ENCODE assay signal across 22 mouse cellular contexts in the genomic region with DNA sequence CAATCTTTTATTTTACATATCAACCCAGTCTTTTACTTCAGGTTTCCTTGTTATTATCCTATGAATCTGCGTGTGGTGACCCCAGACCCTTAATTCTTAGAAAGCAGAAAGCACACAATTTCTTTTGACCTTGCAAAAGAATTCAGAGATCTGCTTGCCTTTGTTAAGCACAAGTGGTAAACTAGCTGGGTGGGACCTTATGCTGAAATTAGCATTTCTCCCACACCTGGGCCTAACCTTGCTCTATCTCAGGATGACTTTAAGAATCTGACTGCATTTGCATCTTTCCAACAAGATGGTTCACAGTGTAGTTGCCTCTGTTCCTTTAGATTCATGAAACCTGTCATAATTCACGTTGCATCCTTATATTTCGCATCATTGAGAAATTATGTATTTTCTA. TPM values are rescaled to one million over a fixed set of nuclear protein-coding genes. Genes with fewer than 3 reads are reported as not detected.
DNase-seq lines count a peak whose midpoint lies in the region; ATAC-seq lines count a peak whose summit lies in the region.
"Had no signal": no experiment of that assay in that cellular context is flagged by ENCODE, and none has a peak within 500 bp of the region (broad histone marks: within the 10 kb centered on the region; RNA-seq: fewer than 3 reads in every experiment).

No protein-coding gene starts in this region.

- H3K9me3 ChIP-seq in midbrain, embryonic 11.5 days (ENCODE audit: control insufficient read depth, low read length): no peaks in the 10 kb centered on the region
- no peaks in the 10 kb centered on the region for H3K9me3 ChIP-seq in midbrain, embryonic 13.5 days
- H3K9me3 ChIP-seq: embryonic facial prominence, embryonic 13.5 days; embryonic facial prominence, embryonic 15.5 days; forebrain, embryonic 10.5 days; forebrain, embryonic 12.5 days had no signal

- ATAC-seq in midbrain, embryonic 11.5 days (ENCODE audit: low FRiP score): no peak
- no peak for ATAC-seq in midbrain, embryonic 13.5 days
- ATAC-seq: CD4-positive, CD25-positive, alpha-beta regulatory T cell, adult 4 months; forebrain, embryonic 14.5 days; forebrain, embryonic 16.5 days had no signal

- no peak overlapping the region for H3K9ac ChIP-seq in midbrain, embryonic 11.5 days (ENCODE audit: low read length)
- no peak overlapping the region for H3K9ac ChIP-seq in midbrain, embryonic 13.5 days (replicated peaks)
- H3K9ac ChIP-seq: embryonic facial prominence, embryonic 13.5 days; embryonic facial prominence, embryonic 15.5 days; forebrain, embryonic 12.5 days had no signal

- H3K27me3 ChIP-seq in midbrain, embryonic 11.5 days (ENCODE audit: control insufficient read depth, insufficient read depth, low read length): no peaks in the 10 kb centered on the region
- H3K27me3 ChIP-seq in midbrain, embryonic 13.5 days: no peaks in the 10 kb centered on the region
- H3K27me3 ChIP-seq: CH12.LX; embryonic facial prominence, embryonic 13.5 days; embryonic facial prominence, embryonic 15.5 days; forebrain, embryonic 12.5 days had no signal

- no peaks in the 10 kb centered on the region for H3K4me1 ChIP-seq in midbrain, embryonic 11.5 days (ENCODE audit: control insufficient read depth, insufficient read depth, low read length)
- H3K4me1 ChIP-seq in midbrain, embryonic 13.5 days (replicated peaks): no peaks in the 10 kb centered on the region
- H3K4me1 ChIP-seq: embryonic facial prominence, embryonic 13.5 days; embryonic facial prominence, embryonic 15.5 days; forebrain, embryonic 10.5 days; forebrain, embryonic 12.5 days had no signal

- no peak overlapping the region for H3K27ac ChIP-seq in midbrain, embryonic 11.5 days (ENCODE audit: low read depth, low read length)
- no peak overlapping the region for H3K27ac ChIP-seq in midbrain, embryonic 13.5 days
- H3K27ac ChIP-seq: embryonic facial prominence, embryonic 13.5 days; embryonic facial prominence, embryonic 15.5 days; forebrain, embryonic 10.5 days; forebrain, embryonic 12.5 days had no signal

- WGBS in midbrain, embryonic 11.5 days: 85% methylated on average over 3 of the region's 3 CpGs
- 88% methylated on average over 3 of the region's 3 CpGs for WGBS in midbrain, embryonic 13.5 days

- no peak overlapping the region for H3K4me3 ChIP-seq in midbrain, embryonic 11.5 days (ENCODE audit: low read depth, low read length)
- H3K4me3 ChIP-seq in midbrain, embryonic 13.5 days (replicated peaks): no peak overlapping the region
- H3K4me3 ChIP-seq: embryonic facial prominence, embryonic 13.5 days; embryonic facial prominence, embryonic 15.5 days; erythroblast, embryonic 14.5 days; forebrain, embryonic 10.5 days; forebrain, embryonic 12.5 days had no signal

- H3K36me3 ChIP-seq in midbrain, embryonic 11.5 days (ENCODE audit: control insufficient read depth, insufficient read depth, low read length): no peaks in the 10 kb centered on the region
- H3K36me3 ChIP-seq in midbrain, embryonic 13.5 days: no peaks in the 10 kb centered on the region
- H3K36me3 ChIP-seq: embryonic facial prominence, embryonic 13.5 days; embryonic facial prominence, embryonic 15.5 days; forebrain, embryonic 10.5 days; forebrain, embryonic 12.5 days had no signal

- DNase-seq in midbrain, embryonic 11.5 days (ENCODE audit: low spot score, missing footprints): peak; percentile 33
- peak; percentile 18 for DNase-seq in WW6 (ENCODE audit: low read depth, low spot score)
- DNase-seq in T-cell, adult 2 months (ENCODE audit: low spot score): no peak
- no peak for DNase-seq in kidney, adult 18-20 months
- DNase-seq: B cell, adult 2 months; cerebellum, adult 11 months; cerebellum, adult 18-20 months; cerebellum, adult 8-10 months; cerebellum, adult 9-11 months; cerebellum, postnatal 14 days; cerebellum, postnatal 36 days; embryo, embryonic 11 days had no signal

- no peak overlapping the region for H3K4me2 ChIP-seq in midbrain, embryonic 11.5 days
- no peak overlapping the region for H3K4me2 ChIP-seq in midbrain, embryonic 13.5 days (replicated peaks)
- H3K4me2 ChIP-seq: embryonic facial prominence, embryonic 13.5 days; embryonic facial prominence, embryonic 15.5 days; forebrain, embryonic 12.5 days had no signal

RNA-seq across cellular contexts. Expression of a gene that starts 44.2 kb away (rescaled TPM):
- polyA plus RNA-seq in midbrain, embryonic 11.5 days (2014; fragmentation: Nextera tagmentation; extraction: Ambion mirVana): 10.1 and 10.9 TPM in 2 replicates
- polyA plus RNA-seq in midbrain, embryonic 13.5 days (2015; fragmentation: Nextera tagmentation; extraction: Ambion mirVana): 25.6 and 27.6 TPM in 2 replicates
- polyA plus RNA-seq: CD4-positive, CD25-positive, alpha-beta regulatory T cell, adult 4 months; erythroblast, embryonic 14.5 days had no signal

Comparison
In these comparisons a context has a peak if more than half of its experiments do, and no peak if none do; other contexts are left out.
1. DNase-seq: peak in midbrain, embryonic 11.5 days (single experiment) and WW6 (single experiment); none in T-cell, adult 2 months (single experiment) and kidney, adult 18-20 months (single experiment).